Mouse (Mus musculus): ENCODE data around the gene Ptpro. TPM values are rescaled to one million over a fixed set of nuclear protein-coding genes. Genes with fewer than 3 reads are reported as not detected.

Gene Ptpro
- polyA plus RNA-seq, 1 experiment from 2014 or later: 36.1 TPM

GRCm38 (mm10) chr6:137494801-137495200, 242.7 kb downstream of the Ptpro start:
- WGBS: 55% methylated on average over 1 of the region's 1 CpGs
- no peak for ATAC-seq (ENCODE audit: low FRiP score)
- H3K9ac ChIP-seq: no peak overlapping the region

GRCm38 (mm10) chr6:137495233-137495632, 243.1 kb downstream of the Ptpro start:
- WGBS: 83% methylated on average over 6 of the region's 6 CpGs
- Histone ChIP-seq H3K36me3 (no peaks in the 10 kb centered on the region), H3K9me3 (no peaks in the 10 kb centered on the region), H3K4me2 (no peak overlapping the region), H3K4me3 (no peak overlapping the region), H3K27me3 (no peaks in the 10 kb centered on the region), H3K4me1 (replicated peaks) (no peaks in the 10 kb centered on the region), H3K9ac (no peak overlapping the region), H3K27ac (no peak overlapping the region)
- ATAC-seq (ENCODE audit: low FRiP score): no peak

More at GRCm38 (mm10) chr6:137494801-137495200, 242.7 kb downstream of the Ptpro start:
- Histone ChIP-seq H3K36me3 (no peaks in the 10 kb centered on the region), H3K27me3 (no peaks in the 10 kb centered on the region), H3K4me3 (no peak overlapping the region), H3K9me3 (no peaks in the 10 kb centered on the region), H3K4me2 (no peak overlapping the region), H3K27ac (no peak overlapping the region), H3K4me1 (replicated peaks) (no peaks in the 10 kb centered on the region)

GRCm38 (mm10) chr6:137496562-137496961, 244.4 kb downstream of the Ptpro start:
- H3K27me3 ChIP-seq: no peaks in the 10 kb centered on the region
- no peak overlapping the region for H3K27ac ChIP-seq
- no peaks in the 10 kb centered on the region for H3K9me3 ChIP-seq
- no peaks in the 10 kb centered on the region for H3K36me3 ChIP-seq
- no peak overlapping the region for H3K4me3 ChIP-seq
- H3K4me2 ChIP-seq: no peak overlapping the region
- 0 out of 2 replicates have a peak, but pooled peaks have one; percentile 46 for ATAC-seq (ENCODE audit: low FRiP score)
- H3K9ac ChIP-seq: no peak overlapping the region
- H3K4me1 ChIP-seq (replicated peaks): no peaks in the 10 kb centered on the region
- 98% methylated on average over 2 of the region's 2 CpGs for WGBS

- Histone ChIP-seq H3K27me3 (no peaks in the 10 kb centered on the region), H3K27ac (no peak overlapping the region), H3K4me2 (no peak overlapping the region), H3K4me3 (no peak overlapping the region), H3K4me1 (replicated peaks) (no peaks in the 10 kb centered on the region), H3K36me3 (no peaks in the 10 kb centered on the region), H3K9ac (no peak overlapping the region), H3K9me3 (no peaks in the 10 kb centered on the region)
- 89% methylated on average over 8 of the region's 8 CpGs for WGBS
- ATAC-seq (ENCODE audit: low FRiP score): no peak
Observed at GRCm38 (mm10) chr6:137497208-137497835, 245.2 kb downstream of the Ptpro start.

DNA sequence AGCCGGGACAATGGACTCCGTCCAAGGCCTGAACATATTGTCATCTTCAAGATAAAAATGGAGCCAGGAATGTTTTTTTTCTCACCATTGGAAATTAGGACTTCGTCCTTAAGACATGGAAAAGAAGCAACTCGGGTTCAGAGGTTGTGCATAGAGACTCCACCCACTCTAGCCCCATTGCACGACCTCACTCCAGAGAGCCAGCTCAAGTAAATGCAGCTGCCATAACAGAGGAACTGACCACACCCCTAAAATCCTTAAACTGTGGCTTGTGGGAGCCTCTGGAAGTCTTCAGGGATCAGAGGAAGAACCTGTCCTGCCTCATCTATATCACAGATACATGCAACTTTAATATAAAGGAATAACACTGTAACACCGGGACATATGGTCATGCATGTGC, 246.7 kb downstream of the Ptpro start:
- no peak for ATAC-seq (ENCODE audit: low FRiP score)
- H3K27me3 ChIP-seq: no peaks in the 10 kb centered on the region
- H3K4me2 ChIP-seq: no peak overlapping the region
- H3K27ac ChIP-seq: no peak overlapping the region
- no peak overlapping the region for H3K9ac ChIP-seq
- no peaks in the 10 kb centered on the region for H3K4me1 ChIP-seq (replicated peaks)
- no peaks in the 10 kb centered on the region for H3K9me3 ChIP-seq
- WGBS: 79% methylated on average over 6 of the region's 6 CpGs
- H3K4me3 ChIP-seq: no peak overlapping the region
- H3K36me3 ChIP-seq: no peaks in the 10 kb centered on the region

DNA sequence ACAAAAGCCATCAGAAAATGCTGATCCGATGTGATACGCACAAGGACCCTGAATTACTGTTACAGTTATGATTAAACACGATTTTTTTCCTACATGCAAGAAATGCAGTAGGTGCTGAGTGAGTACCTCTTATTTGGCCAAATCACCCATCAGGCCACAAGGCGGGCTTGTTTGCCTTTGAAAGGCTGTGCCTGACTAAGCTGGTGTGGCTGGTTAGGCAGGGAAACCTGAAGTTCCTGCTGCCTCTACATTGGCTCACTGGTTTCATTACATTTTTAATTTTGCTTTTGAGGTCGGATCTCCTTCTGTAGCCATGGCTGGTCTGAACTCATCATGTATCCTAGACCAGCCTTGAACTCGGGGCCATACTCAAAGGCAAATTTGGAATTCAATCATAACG, 250.9 kb downstream of the Ptpro start:
- no peaks in the 10 kb centered on the region for H3K9me3 ChIP-seq
- no peak overlapping the region for H3K4me2 ChIP-seq
- no peak overlapping the region for H3K4me3 ChIP-seq
- 92% methylated on average over 7 of the region's 7 CpGs for WGBS
- no peaks in the 10 kb centered on the region for H3K4me1 ChIP-seq (replicated peaks)
- no peaks in the 10 kb centered on the region for H3K27me3 ChIP-seq
- ATAC-seq (ENCODE audit: low FRiP score): no peak
- H3K36me3 ChIP-seq: peaks cover 6% of the 10 kb centered on the region; the same call in 1 of the 2 replicates
- H3K9ac ChIP-seq: no peak overlapping the region
- H3K27ac ChIP-seq: no peak overlapping the region

- WGBS: 81% methylated on average over 8 of the region's 8 CpGs
- H3K27me3 ChIP-seq: no peaks in the 10 kb centered on the region
- no peak for ATAC-seq (ENCODE audit: low FRiP score)
- H3K9me3 ChIP-seq: no peaks in the 10 kb centered on the region
- H3K4me3 ChIP-seq: no peak overlapping the region
- H3K27ac ChIP-seq: no peak overlapping the region
- H3K4me2 ChIP-seq: no peak overlapping the region
- H3K36me3 ChIP-seq: peaks cover 6% of the 10 kb centered on the region; the same call in 1 of the 2 replicates
- no peak overlapping the region for H3K9ac ChIP-seq
- H3K4me1 ChIP-seq (replicated peaks): no peaks in the 10 kb centered on the region
Observed at GRCm38 (mm10) chr6:137503462-137503861, 251.3 kb downstream of the Ptpro start.

GRCm38 (mm10) chr6:137504052-137504451, 251.9 kb downstream of the Ptpro start:
- H3K27me3 ChIP-seq: no peaks in the 10 kb centered on the region
- H3K4me3 ChIP-seq: no peak overlapping the region
- H3K4me2 ChIP-seq: no peak overlapping the region
- peaks cover 11% of the 10 kb centered on the region; the same call in 1 of the 2 replicates for H3K36me3 ChIP-seq
- H3K9me3 ChIP-seq: no peaks in the 10 kb centered on the region
- WGBS: 55% methylated on average over 1 of the region's 1 CpGs
- H3K9ac ChIP-seq: no peak overlapping the region
- no peak overlapping the region for H3K27ac ChIP-seq
- no peak for ATAC-seq (ENCODE audit: low FRiP score)
- no peaks in the 10 kb centered on the region for H3K4me1 ChIP-seq (replicated peaks)

DNA sequence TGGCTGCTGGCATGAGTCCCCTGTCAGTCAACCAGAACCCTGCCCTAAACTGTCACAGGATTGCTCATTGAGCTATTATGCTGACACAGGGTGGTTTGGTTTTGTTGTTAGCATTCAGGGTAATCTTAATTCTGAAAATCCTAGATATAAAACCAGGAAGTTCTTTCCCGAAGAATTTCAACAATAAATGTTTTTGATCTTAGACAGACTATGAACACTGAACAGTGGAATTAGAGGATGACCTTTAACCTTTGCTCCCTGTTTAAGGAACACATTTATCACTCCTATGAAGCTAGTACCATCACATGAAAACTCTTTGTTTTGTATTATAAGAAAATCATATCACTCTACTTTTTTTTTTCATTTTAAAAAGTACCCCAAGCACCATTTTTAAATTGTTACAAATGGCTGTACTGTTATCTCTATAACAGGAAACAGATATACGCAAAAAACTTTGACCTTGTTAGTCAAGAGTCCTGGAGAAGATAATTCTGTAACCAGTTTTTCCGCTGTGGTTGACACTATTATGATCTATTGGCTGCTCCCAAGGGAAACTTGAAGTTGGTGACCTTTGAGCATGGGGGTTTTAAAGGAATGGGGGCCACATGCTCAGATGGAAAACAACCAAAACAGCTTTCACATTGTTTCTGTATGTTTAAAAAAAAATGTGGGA, 253.6 kb downstream of the Ptpro start:
- H3K27me3 ChIP-seq: no peaks in the 10 kb centered on the region
- no peaks in the 10 kb centered on the region for H3K4me1 ChIP-seq (replicated peaks)
- peaks cover 11% of the 10 kb centered on the region; the same call in 1 of the 2 replicates for H3K36me3 ChIP-seq
- no peak overlapping the region for H3K4me3 ChIP-seq
- ATAC-seq (ENCODE audit: low FRiP score): no peak
- H3K9ac ChIP-seq: no peak overlapping the region
- WGBS: 90% methylated on average over 3 of the region's 3 CpGs
- no peak overlapping the region for H3K4me2 ChIP-seq
- no peak overlapping the region for H3K27ac ChIP-seq
- H3K9me3 ChIP-seq: no peaks in the 10 kb centered on the region

GRCm38 (mm10) chr6:137506563-137506962, 254.4 kb downstream of the Ptpro start:
- H3K9me3 ChIP-seq: no peaks in the 10 kb centered on the region
- H3K9ac ChIP-seq: no peak overlapping the region
- no peak overlapping the region for H3K4me3 ChIP-seq
- peaks cover 11% of the 10 kb centered on the region; the same call in 1 of the 2 replicates for H3K36me3 ChIP-seq
- H3K4me2 ChIP-seq: no peak overlapping the region
- ATAC-seq (ENCODE audit: low FRiP score): no peak
- H3K27ac ChIP-seq: no peak overlapping the region
- 94% methylated on average over 7 of the region's 7 CpGs for WGBS
- H3K27me3 ChIP-seq: no peaks in the 10 kb centered on the region
- H3K4me1 ChIP-seq (replicated peaks): no peaks in the 10 kb centered on the region

- no peaks in the 10 kb centered on the region for H3K27me3 ChIP-seq
- no peaks in the 10 kb centered on the region for H3K4me1 ChIP-seq (replicated peaks)
- peaks cover 11% of the 10 kb centered on the region; the same call in 1 of the 2 replicates for H3K36me3 ChIP-seq
- no peak overlapping the region for H3K4me2 ChIP-seq
- no peak for ATAC-seq (ENCODE audit: low FRiP score)
- no peak overlapping the region for H3K27ac ChIP-seq
- WGBS: 95% methylated on average over 19 of the region's 19 CpGs
- H3K9me3 ChIP-seq: no peaks in the 10 kb centered on the region
- no peak overlapping the region for H3K9ac ChIP-seq
- no peak overlapping the region for H3K4me3 ChIP-seq
Observed at GRCm38 (mm10) chr6:137508936-137509335, 256.8 kb downstream of the Ptpro start.

DNA sequence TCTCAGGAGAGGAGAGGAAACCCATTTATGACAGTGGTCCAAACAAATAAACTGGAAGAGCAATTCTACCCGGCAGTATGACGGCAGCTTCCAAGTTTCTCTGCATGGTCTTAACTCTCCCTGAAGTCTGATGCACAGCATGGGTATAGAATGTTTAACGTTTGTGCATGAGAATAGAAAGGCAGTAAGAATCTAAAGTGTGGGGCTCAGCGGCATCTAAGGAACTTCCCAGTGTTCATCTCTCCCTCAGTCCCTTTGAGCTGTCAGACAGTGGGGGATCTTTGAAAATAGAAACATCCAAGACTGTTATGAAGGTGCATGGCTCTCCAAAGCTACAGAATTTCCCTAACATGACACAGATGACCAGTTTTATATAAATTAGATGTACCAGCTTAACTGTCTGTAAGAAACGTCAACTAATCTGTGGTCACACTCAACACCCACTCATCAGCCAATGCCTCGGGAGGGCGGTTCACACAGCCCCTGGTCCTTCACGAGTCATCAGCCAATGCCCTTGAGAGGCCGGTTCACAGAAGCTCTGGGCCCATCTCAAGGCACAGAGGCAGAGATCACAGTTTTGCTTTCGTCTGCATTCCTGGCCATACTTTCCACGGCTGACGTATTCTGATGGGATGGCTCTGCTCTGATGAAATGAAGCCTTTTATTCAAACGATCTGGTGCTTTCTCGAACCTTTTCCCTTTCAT, 257.4 kb downstream of the Ptpro start:
- H3K36me3 ChIP-seq: peaks cover 11% of the 10 kb centered on the region; the same call in 1 of the 2 replicates
- WGBS: 82% methylated on average over 14 of the region's 14 CpGs
- no peak overlapping the region for H3K9ac ChIP-seq
- no peak overlapping the region for H3K4me2 ChIP-seq
- no peak overlapping the region for H3K27ac ChIP-seq
- H3K27me3 ChIP-seq: no peaks in the 10 kb centered on the region
- H3K4me1 ChIP-seq (replicated peaks): no peaks in the 10 kb centered on the region
- no peak overlapping the region for H3K4me3 ChIP-seq
- H3K9me3 ChIP-seq: no peaks in the 10 kb centered on the region
- no peak for ATAC-seq (ENCODE audit: low FRiP score)

All from hindbrain, embryonic 13.5 days (tissue).